Mouse (Mus musculus) stomach, embryonic 16.5 days (tissue): Measurements from ENCODE around the gene Akp3. TPM values are rescaled to one million over a fixed set of nuclear protein-coding genes. Genes with fewer than 3 reads are reported as not detected.
A peak's percentile ranks its signal among the peaks of the same experiment; 100 is the strongest.

Experiments
- ATAC-seq: fragments of 200-750 bp; cut with Nextera tagmentation; 2 replicates; pipeline ENCODE4 v1.8.0; 2017; ENCODE audit warnings: moderate number of reproducible peaks, moderate TSS enrichment; ENCODE audit not compliant: insufficient read depth, low FRiP score
- H3K27ac ChIP-seq: fragments of 300-500 bp; sonication (generic); 2 replicates; pipeline ENCODE4 v1.5.1; 2014; ENCODE audit warnings: low read length
- H3K27me3 ChIP-seq: fragments of 300-500 bp; sonication (generic); 2 replicates; pipeline ENCODE4 v1.6.1; 2014; ENCODE audit warnings: low read length, control low read depth, mixed read lengths; ENCODE audit not compliant: control insufficient read depth, insufficient read depth
- H3K36me3 ChIP-seq: fragments of 300-500 bp; sonication (generic); 2 replicates; pipeline ENCODE4 v1.6.1; 2014; ENCODE audit warnings: low read length; ENCODE audit not compliant: control insufficient read depth, insufficient read depth
- H3K4me1 ChIP-seq: fragments of 300-500 bp; sonication (generic); 2 replicates; pipeline ENCODE4 v1.6.1; 2014; ENCODE audit warnings: low read length, control low read depth, mixed read lengths; ENCODE audit not compliant: control insufficient read depth, insufficient read depth
- H3K4me2 ChIP-seq: fragments of 300-500 bp; sonication (generic); 2 replicates; pipeline ENCODE4 v1.6.1; 2014; ENCODE audit warnings: low read depth, low read length, mixed read lengths
- H3K4me3 ChIP-seq: fragments of 300-500 bp; sonication (generic); replicated peaks from 2 replicates; pipeline ENCODE4 v1.5.1; 2014; ENCODE audit warnings: mild to moderate bottlenecking, low read length
- H3K9ac ChIP-seq: fragments of 300-500 bp; sonication (generic); 2 replicates; pipeline ENCODE4 v1.6.1; 2014; ENCODE audit warnings: low read length
- H3K9me3 ChIP-seq: fragments of 300-500 bp; sonication (generic); replicated peaks from 2 replicates; pipeline ENCODE4 v1.6.1; 2016; ENCODE audit warnings: low read length, control low read depth; ENCODE audit not compliant: control insufficient read depth
- WGBS: fragments of 180-500 bp; shearing (Covaris S2); extraction: QIAGEN DNeasy Blood & Tissue Kit; methylation state at CpG from one replicate; pipeline ENCODE4 v1.1.7; 2014; 5-methylcytosine and 5-hydroxymethylcytosine counted together
- polyA plus RNA-seq: library from polyadenylated mRNA; unstranded; fragments of >200 nt; fragmentation: Nextera tagmentation; extraction: Ambion mirVana; gene quantifications from 2 replicates; pipeline ENCODE4 v1.2.1, GENCODE M21; 2015

The Akp3 gene
- polyA plus RNA-seq, 1 experiment from 2014 or later = 0.08 TPM

- Histone ChIP-seq H3K4me1 (no peaks in the 10 kb centered on the region), H3K4me2 (no peak overlapping the region), H3K9ac (no peak overlapping the region), H3K4me3 (no peak overlapping the region), H3K36me3 (no peaks in the 10 kb centered on the region), H3K9me3 (no peaks in the 10 kb centered on the region), H3K27me3 (no peaks in the 10 kb centered on the region; the same call in 1 of the 2 replicates), H3K27ac (no peak overlapping the region)
- no peak for ATAC-seq
- WGBS = 67% methylated on average over 10 of the region's 10 CpGs
Observed at GRCm38 (mm10) chr1:87143141-87143540, 18.4 kb downstream of the Akp3 start.

- ATAC-seq = no peak
- Histone ChIP-seq H3K9ac (no peak overlapping the region), H3K27ac (no peak overlapping the region), H3K4me1 (no peaks in the 10 kb centered on the region; the same call in 1 of the 2 replicates), H3K27me3 (peaks cover 42% of the 10 kb centered on the region), H3K4me3 (no peak overlapping the region), H3K36me3 (no peaks in the 10 kb centered on the region), H3K9me3 (no peaks in the 10 kb centered on the region), H3K4me2 (no peak overlapping the region)
- 36% methylated on average over 13 of the region's 13 CpGs for WGBS
Observed at GRCm38 (mm10) chr1:87149422-87149821, 24.6 kb downstream of the Akp3 start.

- H3K36me3 ChIP-seq = no peaks in the 10 kb centered on the region
- H3K9ac ChIP-seq = no peak overlapping the region
- no peaks in the 10 kb centered on the region for H3K9me3 ChIP-seq
- H3K4me1 ChIP-seq = no peaks in the 10 kb centered on the region; the same call in 1 of the 2 replicates
- 74% methylated on average over 6 of the region's 6 CpGs for WGBS
- peaks cover 61% of the 10 kb centered on the region for H3K27me3 ChIP-seq
- no peak for ATAC-seq
- H3K27ac ChIP-seq = no peak overlapping the region
- no peak overlapping the region for H3K4me2 ChIP-seq
- H3K4me3 ChIP-seq = no peak overlapping the region
Observed at GRCm38 (mm10) chr1:87151286-87151685, 26.5 kb downstream of the Akp3 start.

DNA sequence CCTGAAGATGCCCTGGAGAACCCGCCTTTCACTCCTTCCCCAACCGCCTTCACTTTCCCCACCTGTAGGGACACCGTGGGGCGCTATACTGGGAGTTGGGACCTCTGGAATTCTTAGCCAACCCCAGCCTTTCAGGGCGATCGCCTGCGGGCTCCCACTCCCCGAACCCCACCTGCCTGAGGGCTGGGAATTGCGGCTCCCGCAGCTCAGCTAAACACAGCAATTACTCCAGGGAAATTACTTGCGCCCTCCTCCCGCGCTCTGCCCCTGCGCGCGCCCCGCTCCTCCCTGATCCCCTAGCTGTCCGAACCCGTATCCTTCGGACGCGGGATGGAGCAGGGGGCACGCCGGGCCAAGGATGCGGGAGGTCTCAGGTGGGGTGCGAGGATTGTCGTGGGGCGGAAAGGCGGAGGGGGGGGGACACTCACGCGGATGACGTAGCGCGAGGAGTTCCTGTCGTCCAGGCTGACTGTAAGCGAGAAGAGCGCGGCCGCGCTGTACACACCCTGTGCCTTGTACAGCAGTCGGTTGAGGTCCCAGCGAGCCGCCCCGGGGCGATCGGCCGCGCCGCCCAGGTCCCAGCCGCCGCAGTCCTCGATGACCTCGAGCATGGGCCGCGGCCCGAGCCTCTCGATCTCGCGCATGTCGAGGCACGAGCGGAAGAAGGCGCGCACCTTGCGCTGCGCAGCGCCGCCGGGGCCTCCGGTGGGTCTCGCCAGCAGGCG, 29.2 kb downstream of the Akp3 start:
- Histone ChIP-seq H3K27ac (no peak overlapping the region), H3K4me1 (no peaks in the 10 kb centered on the region; the same call in 1 of the 2 replicates), H3K27me3 (peaks cover 82% of the 10 kb centered on the region), H3K4me2 (peak overlapping the region; percentile 48), H3K36me3 (no peaks in the 10 kb centered on the region), H3K9me3 (no peaks in the 10 kb centered on the region), H3K4me3 (peak overlapping the region; percentile 39), H3K9ac (0 out of 2 replicates have a peak overlapping the region, but pooled peaks have one; percentile 17)
- ATAC-seq = no peak
- WGBS = 1% methylated on average over 72 of the region's 72 CpGs

- H3K4me1 ChIP-seq = no peaks in the 10 kb centered on the region; the same call in 1 of the 2 replicates
- peak overlapping the region; percentile 48 for H3K4me2 ChIP-seq
- H3K27ac ChIP-seq = no peak overlapping the region
- H3K4me3 ChIP-seq = peak overlapping the region; percentile 39
- no peak overlapping the region for H3K9ac ChIP-seq
- ATAC-seq = no peak
- no peaks in the 10 kb centered on the region for H3K9me3 ChIP-seq
- H3K36me3 ChIP-seq = no peaks in the 10 kb centered on the region
- 2% methylated on average over 58 of the region's 58 CpGs for WGBS
- peaks cover 82% of the 10 kb centered on the region for H3K27me3 ChIP-seq
Observed at GRCm38 (mm10) chr1:87154501-87155120, 29.8 kb downstream of the Akp3 start.

GRCm38 (mm10) chr1:87155531-87156198, 30.9 kb downstream of the Akp3 start:
- Histone ChIP-seq H3K27ac (no peak overlapping the region), H3K27me3 (peaks cover 81% of the 10 kb centered on the region), H3K9me3 (no peaks in the 10 kb centered on the region), H3K4me3 (peak overlapping the region; percentile 38), H3K36me3 (no peaks in the 10 kb centered on the region), H3K4me2 (peak overlapping the region; percentile 52), H3K4me1 (no peaks in the 10 kb centered on the region; the same call in 1 of the 2 replicates), H3K9ac (no peak overlapping the region)
- under 1% methylated on average over 39 of the region's 56 CpGs for WGBS
- no peak for ATAC-seq

DNA sequence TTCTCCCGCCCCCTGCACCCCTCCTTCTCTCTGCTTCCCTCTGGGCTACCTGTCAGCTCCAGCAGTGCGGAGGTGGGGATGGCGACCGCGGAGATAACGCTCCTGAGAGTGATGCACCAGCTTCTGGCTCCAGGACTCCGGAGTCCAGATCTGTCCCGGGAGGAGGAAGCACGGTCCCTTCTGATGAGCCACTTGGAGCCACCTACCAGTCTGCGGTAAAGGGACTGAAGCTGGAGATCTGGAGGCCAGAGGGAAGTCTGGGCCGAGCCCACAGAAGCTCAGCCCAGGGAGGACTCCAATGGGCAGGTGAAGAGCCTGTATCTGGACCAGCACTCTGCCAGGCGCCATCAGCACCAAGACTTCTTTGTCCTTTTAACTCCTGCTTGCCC, 31.4 kb downstream of the Akp3 start, which contains the start of gene Ecel1:
TSS of gene Ecel1 (minus strand) at position 323 of the 389 bp plus-strand sequence.
- no peak within 1 kb of the TSS for H3K9ac ChIP-seq
- H3K4me3 ChIP-seq = peak within 1 kb of the TSS; percentile 38
- 2% methylated on average over 12 of the region's 12 CpGs for WGBS
- peaks cover 76% of the 10 kb centered on the region for H3K27me3 ChIP-seq
- no peaks in the 10 kb centered on the region for H3K36me3 ChIP-seq
- no peaks in the 10 kb centered on the region; the same call in 1 of the 2 replicates for H3K4me1 ChIP-seq
- no peak within 1 kb of the TSS for H3K27ac ChIP-seq
- H3K9me3 ChIP-seq = no peaks in the 10 kb centered on the region
- peak within 1 kb of the TSS; percentile 52 for H3K4me2 ChIP-seq
- no peak for ATAC-seq

- no peaks in the 10 kb centered on the region for H3K9me3 ChIP-seq
- WGBS = 82% methylated on average over 3 of the region's 3 CpGs
- H3K27me3 ChIP-seq = peaks cover 47% of the 10 kb centered on the region
- no peaks in the 10 kb centered on the region for H3K36me3 ChIP-seq
- no peak overlapping the region for H3K4me2 ChIP-seq
- H3K4me1 ChIP-seq = no peaks in the 10 kb centered on the region; the same call in 1 of the 2 replicates
- no peak for ATAC-seq
- H3K9ac ChIP-seq = no peak overlapping the region
- H3K27ac ChIP-seq = no peak overlapping the region
- H3K4me3 ChIP-seq = no peak overlapping the region
Observed at GRCm38 (mm10) chr1:87159396-87159795, 34.6 kb downstream of the Akp3 start.
